Mouse (Mus musculus): Measurements from ENCODE around the gene Rhob. TPM values are rescaled to one million over a fixed set of nuclear protein-coding genes. Genes with fewer than 3 reads are reported as not detected.
A peak's percentile ranks its signal among the peaks of the same experiment; 100 is the strongest.

The Rhob gene
- total RNA-seq, 4 experiments from 2014 or later = 134 to 157 (median 146) TPM

- DNase-seq (ENCODE audit: low spot score) = no peak
These were observed 7.3 kb upstream of the Rhob start for GRCm38 (mm10) chr12:8506954-8507707.

DNA sequence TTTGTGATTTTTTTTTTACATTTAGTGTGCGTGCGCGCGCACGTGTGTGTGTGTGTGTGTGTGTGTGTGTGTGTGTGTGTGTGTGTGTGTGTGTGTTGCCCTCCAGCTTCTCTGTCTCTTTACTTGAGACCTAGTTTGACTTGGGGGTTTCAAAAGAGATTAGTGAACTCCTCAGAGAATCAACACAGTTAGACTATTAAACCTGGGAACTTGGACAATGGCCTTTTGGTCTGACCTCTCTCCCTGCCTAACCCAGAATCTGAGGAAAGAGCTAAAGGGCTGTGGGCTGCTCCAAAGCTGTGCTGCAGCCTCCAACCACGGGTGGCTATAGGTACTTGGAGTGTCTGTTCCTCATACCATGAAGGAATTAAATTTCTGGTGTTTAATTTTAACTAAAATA lies 4.3 kb upstream of the Rhob start:
- DNase-seq (ENCODE audit: low spot score) = no peak

GRCm38 (mm10) chr12:8502546-8502945 lies 2.7 kb upstream of the Rhob start:
- DNase-seq (ENCODE audit: low spot score) = peak; percentile 86

DNA sequence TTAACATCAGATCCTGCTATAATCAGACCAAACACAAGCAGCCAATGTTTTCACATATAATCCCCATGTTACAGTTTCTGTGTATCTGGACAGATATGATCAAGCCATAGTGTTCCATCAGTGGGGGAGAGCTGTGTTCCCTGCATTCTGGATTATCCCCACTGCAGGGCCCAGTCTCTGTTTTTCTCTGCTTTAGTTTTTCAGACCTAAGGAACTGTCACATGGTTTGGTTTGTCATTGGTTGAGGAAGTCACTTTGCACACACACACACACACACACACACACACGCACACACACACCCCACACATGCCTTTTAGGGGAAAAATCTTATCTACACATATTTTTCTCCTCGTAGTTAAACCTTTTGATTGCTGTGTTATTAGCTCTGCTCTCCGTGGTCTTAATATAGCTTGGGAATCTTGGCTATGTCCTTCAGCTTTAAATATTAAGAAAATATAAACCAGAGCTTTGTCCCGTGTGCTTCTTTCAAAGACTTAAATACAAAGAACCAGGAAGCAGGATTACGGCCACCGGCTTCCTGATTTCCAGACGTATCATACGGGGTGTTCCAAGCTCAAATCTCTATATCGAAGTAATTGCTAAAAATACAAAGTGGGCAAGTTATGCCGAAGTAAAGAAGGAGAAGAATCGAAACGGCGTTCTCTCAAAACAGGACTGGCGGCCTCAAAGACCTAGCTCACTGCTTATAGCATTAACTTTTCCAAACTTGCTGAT lies 1.9 kb upstream of the Rhob start:
- DNase-seq (ENCODE audit: low spot score) = peak; percentile 47

GRCm38 (mm10) chr12:8500597-8501570 lies 1.1 kb upstream of the Rhob start:
- peak; percentile 46 for DNase-seq (ENCODE audit: low spot score)

DNA sequence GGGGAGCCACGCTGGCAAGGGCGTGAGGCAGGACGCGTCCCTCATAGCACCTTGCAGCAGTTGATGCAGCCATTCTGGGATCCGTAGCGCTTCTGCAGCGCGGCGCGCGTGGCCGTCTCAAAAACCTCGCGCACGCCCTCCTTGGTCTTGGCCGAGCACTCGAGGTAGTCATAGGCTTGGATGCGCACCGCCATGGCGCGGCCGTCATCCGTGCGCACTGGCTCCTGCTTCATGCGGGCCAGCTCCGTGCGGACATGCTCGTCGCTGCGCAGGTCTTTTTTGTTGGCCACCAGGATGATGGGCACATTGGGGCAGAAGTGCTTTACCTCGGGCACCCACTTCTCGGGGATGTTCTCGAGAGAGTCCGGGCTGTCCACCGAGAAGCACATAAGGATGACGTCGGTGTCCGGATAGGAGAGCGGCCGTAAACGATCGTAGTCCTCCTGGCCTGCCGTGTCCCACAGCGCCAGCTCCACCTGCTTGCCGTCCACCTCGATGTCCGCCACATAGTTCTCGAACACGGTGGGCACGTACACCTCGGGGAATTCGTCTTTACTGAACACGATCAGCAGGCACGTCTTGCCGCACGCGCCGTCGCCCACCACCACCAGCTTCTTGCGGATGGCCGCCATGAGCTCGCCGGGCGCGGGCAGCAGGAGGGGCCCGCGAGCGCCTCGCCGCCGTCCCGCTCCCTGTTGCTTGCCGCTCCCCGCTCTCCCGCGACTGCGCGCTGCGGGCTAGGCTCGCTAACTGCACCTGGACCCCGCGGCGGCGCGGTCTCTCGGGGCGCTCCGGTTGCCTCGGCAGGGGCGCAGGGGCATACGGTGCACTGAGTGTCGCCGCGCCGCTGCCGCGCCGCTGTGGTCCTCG lies 573 bp downstream of the Rhob start:
- peak; percentile 57 for DNase-seq (ENCODE audit: low spot score)

DNA sequence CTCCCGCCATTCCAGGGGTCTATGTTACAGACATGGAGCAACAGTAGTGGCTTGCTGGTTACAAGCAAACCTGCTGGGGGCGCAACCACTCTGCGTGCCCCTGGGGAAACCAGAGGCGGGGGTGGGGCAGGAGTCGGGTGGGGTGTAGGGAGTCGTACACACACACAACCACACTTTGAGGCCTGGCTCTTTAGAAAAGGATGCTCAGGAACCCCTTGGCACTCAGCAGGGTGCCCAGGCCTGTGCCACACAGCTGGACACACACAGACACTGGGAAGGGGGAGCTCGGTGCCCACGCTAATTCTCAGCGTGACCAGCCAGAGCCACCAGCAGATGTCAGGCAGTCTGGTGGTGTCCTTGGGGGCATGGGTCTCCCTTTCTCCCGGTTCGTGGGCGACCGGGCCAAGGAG lies 1.2 kb downstream of the Rhob start:
- DNase-seq (ENCODE audit: low spot score) = no peak

DNA sequence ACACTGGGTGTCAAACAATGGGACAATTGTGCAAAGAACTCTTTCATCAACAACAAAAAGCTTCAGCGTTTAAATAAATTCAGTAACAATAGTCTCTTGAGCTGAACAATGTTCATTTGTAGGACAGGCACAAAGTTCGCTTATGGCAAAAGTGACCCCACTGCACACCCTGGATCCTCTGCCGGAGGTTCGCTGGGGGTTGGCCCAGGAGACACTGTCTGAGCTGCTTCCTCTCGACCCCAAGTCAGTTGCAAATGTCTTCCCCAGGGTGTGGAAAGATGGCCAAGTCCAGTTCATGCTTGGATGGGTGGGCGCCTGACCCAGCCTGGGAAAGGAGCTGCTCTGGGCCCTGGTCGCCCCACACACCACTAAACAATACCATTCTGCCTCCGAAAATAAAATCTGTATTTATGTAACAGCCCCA lies 1.6 kb downstream of the Rhob start:
- no peak for DNase-seq (ENCODE audit: low spot score)

DNA sequence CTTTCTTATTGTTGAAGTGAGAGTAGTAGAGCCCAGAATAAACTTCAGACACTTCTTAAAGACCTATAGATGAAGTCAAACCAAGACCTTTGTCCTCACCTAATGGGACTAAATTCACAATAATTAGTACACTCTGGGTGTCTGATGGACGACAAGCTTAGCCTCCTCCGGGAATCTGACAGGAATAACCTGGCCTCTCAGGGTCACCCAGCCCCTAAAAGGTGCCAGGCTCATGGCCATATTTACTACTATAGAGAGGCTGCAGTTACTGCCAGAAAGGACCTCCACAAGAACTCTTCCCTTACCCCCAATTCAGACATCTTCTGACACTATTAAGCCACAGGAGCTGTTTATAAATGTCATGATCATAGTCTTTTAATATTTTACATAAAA lies 2.5 kb downstream of the Rhob start:
- DNase-seq (ENCODE audit: low spot score) = no peak

DNA sequence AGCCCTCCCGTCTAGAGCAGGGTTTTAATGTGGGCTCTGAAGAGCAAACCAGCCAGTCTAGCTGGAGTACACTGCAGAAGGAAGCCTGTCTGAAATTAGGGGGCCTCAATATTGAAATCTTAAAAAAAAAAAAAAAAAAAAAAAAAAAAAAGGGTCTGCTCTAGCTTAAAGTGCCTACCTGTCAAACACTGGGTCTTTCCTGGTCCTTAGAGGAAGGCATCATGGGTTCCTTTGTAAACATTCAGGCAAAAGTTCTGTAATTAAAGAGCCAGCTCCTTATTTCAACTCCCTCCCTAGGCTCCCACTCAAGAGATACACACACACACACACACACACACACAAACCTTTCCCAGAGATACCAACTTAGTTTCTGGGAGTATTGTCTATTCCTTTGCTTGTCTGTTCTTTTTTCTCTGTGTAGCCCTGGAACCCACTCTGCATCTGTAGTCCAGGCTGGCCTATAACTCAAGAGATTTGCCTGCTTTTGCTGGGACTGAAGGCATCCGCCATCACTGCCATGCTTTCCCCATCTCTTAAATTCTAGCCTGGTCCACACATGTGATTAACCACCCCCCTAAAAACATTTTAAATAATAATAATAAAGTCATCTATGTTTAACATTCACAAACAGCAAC lies 3.0 kb downstream of the Rhob start:
- DNase-seq (ENCODE audit: low spot score) = no peak

DNA sequence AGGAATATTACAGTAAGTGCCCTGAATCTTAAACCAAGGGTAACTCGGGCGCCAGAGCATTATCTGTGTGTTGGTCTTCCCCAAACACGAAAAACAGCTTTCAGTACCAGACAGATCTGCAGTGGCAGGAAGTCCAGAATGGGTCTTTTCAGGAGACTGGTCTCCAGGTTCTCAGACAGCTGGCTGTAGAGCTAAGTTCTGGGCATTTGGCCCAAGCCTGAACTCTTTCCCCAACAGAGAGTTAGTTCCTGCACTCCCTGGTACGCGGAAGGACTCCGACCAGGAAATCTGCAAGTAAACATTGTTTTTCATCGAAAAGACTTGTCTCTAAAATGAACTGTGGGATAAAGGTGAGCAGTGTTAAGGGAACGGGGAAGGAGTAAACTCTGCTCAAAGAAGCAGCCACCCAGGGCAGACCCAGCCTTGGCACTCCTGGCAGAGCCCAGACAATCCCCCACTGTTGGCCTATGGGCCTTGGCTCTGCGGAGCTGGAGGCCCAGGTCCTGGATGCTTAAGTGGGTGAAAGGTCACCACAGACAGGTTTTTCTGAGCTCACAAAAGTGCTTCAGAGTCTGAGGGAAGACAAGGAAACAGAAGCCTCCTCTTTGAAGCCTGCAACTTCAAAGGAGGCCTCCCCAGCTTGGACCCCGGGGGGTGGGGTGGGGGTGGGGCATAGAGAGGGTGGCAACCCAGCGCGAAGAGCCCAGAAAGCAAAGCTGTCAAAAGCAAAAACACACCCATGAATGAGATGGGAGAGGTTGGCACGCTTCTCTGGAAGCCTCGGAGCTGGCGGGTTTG lies 3.7 kb downstream of the Rhob start:
- DNase-seq (ENCODE audit: low spot score) = peak; percentile 72

DNA sequence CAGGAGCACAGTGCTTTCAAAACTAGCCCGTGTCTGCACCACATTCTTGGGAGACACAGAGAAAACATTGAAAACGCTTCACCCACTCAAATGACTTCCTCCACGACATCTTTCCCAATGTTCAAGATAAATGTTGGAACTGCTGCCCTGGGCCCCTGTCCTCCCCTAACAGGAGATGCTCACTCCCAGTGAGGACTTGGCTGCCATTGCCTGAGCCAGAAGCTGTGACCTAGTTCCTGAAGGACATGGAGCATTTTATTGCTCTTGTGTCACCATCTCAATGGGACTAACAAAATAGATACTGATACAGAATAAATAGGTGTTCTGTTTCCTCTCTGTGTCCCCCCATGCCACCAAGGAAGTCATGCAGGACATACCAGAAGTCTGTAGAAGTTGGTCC lies 5.1 kb downstream of the Rhob start:
- DNase-seq (ENCODE audit: low spot score) = no peak

- no peak for DNase-seq (ENCODE audit: low spot score)
These were observed 6.4 kb downstream of the Rhob start for GRCm38 (mm10) chr12:8493386-8493785.

- no peak for DNase-seq (ENCODE audit: low spot score)
These were observed 10.7 kb downstream of the Rhob start for GRCm38 (mm10) chr12:8489098-8489497.

DNA sequence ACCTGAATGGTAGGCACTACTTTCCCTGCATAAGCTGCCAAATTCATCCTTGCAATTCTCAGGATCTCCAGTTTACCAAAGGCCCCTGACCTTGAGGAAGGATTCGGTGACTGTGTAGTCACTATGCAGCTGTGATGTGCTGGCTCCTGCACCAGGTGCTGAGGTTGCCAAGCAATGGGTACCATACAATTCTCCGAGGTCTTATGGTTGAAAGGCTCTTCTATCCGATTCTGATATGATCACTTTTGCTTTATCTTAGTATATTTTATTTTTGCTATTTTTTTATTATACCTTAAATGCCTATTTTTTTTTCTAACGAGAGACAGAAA lies 11.2 kb downstream of the Rhob start:
- no peak for DNase-seq (ENCODE audit: low spot score)

GRCm38 (mm10) chr12:8487959-8488651 lies 11.7 kb downstream of the Rhob start:
- peak; percentile 38 for DNase-seq (ENCODE audit: low spot score)

- no peak for DNase-seq (ENCODE audit: low spot score)
These were observed 12.5 kb downstream of the Rhob start for GRCm38 (mm10) chr12:8487281-8487680.

GRCm38 (mm10) chr12:8485247-8485646 lies 14.6 kb downstream of the Rhob start:
- no peak for DNase-seq (ENCODE audit: low spot score)

- DNase-seq (ENCODE audit: low spot score) = no peak
These were observed 17.6 kb downstream of the Rhob start for GRCm38 (mm10) chr12:8482169-8482568.

Data from heart, adult 8-10 months (tissue).